Mouse (Mus musculus) adrenal gland, postnatal 25 days (tissue): ENCODE measurements around the gene Ccdc159. TPM values are rescaled to one million over a fixed set of nuclear protein-coding genes. Genes with fewer than 3 reads are reported as not detected.

Experiments used
- DNase-seq: peaks from one replicate; pipeline ENCODE4 v3.0.0; 2021; ENCODE audit warnings: mixed read lengths
- long read RNA-seq: library from polyadenylated mRNA; stranded (forward); transcript quantifications from one replicate; pipeline ENCODE4 v2.0.0, GENCODE M21; 2021
- total RNA-seq: library from RNA; stranded (reverse); gene quantifications from 2 replicates; pipeline ENCODE4 v1.2.3, GENCODE M21; 2021

The Ccdc159 gene
- total RNA-seq = 13.6 and 19.1 TPM in 2 replicates
- long read RNA-seq, partial matches to known transcripts = 1 of 4 reads
- long read RNA-seq, other reads (novel, unspliced or antisense) = 2 of 4 reads

DNA sequence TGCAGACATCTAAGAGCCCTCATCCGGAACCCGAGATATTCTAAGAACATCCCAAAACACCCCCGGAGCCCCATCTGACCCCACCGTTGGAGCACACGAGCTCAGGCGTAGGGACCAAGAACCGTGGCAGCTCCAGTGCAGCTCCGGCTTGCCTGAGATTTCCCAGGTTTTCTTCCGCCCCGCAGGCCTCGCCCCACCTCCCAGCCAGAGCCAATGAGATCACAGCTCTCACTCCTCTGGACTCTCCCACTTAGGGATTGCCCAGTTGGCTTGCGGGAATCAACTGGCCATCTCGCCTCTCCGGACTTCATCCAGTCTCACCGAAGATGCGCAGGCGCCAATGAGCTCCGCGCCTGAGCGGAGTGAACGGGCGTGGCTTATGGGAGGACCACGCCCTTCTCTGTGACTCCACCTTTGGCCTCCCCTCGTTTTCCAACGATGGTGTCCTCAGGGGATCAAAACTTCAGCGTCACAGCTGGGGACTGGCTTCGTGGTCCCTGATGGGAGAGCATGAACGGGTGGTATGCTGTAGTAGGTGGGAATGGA is at the start of gene Ccdc159, which contains the start of gene Tmem205:
TSS of gene Ccdc159 (plus strand) at position 264 of the 546 bp plus-strand sequence.
TSS of gene Tmem205 (minus strand) at position 349 of the 546 bp plus-strand sequence.
- DNase-seq = peak; percentile 92

DNA sequence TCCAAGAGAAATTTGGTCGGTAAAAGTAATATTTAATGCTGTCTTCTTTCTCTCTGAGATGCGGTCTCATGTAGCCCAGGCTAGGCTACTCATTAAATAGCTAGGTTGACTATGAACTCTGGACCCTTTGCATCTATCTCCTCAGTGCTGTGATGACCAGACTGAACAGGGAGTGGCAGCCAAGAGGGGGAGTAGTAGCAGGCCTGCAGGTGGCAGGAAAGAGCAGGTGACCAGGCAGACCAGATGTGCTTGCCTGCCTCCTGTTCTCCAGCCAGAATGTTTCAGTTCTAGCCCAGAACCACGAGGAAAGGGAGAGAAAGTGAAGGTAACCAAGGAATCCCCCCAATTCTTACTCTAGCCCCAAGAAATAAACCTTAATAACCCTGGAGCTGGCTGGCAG is 38.0 kb upstream of the Ccdc159 start:
- no peak for DNase-seq

GRCm38 (mm10) chr9:21901223-21901820 is 25.9 kb upstream of the Ccdc159 start:
- peak; percentile 56 for DNase-seq

GRCm38 (mm10) chr9:21904031-21904430 is 23.2 kb upstream of the Ccdc159 start:
- no peak for DNase-seq

- no peak for DNase-seq
Observed at GRCm38 (mm10) chr9:21908216-21908615, 19.1 kb upstream of the Ccdc159 start.

- DNase-seq = no peak
Observed at GRCm38 (mm10) chr9:21909474-21910223, 17.6 kb upstream of the Ccdc159 start.

DNA sequence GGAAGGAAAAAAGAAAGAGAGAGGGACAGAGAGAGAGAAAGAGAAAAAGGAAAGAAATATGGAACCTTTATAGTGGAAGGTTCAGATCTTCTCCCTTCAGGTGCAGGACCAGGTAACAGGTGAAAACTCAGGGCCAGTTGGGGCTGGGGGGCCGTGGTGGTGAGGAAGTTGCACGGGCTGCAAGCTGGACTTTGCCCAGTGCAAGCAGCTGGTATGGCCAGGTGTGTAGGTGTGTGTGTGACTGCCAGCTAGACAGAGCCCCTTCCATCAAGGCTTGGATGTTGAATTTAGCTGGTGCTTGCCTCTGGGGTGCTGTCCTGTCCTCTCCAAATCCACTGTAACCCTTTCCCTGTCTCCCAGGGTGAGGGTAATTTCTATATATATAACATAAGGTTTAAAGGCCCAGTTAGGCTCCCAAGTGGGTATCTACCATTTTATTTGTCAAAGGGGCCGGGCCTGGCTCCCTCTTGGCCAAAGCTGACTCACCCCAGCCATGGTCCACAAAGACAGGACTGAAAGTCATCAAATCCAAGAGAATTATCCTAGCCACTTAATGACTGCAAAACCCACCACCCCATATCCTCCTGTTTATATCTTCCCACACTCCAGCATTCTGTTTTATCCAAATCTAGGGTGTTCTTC is 10.3 kb upstream of the Ccdc159 start:
- no peak for DNase-seq

- no peak for DNase-seq
Observed at GRCm38 (mm10) chr9:21917493-21918034, 9.7 kb upstream of the Ccdc159 start.

DNA sequence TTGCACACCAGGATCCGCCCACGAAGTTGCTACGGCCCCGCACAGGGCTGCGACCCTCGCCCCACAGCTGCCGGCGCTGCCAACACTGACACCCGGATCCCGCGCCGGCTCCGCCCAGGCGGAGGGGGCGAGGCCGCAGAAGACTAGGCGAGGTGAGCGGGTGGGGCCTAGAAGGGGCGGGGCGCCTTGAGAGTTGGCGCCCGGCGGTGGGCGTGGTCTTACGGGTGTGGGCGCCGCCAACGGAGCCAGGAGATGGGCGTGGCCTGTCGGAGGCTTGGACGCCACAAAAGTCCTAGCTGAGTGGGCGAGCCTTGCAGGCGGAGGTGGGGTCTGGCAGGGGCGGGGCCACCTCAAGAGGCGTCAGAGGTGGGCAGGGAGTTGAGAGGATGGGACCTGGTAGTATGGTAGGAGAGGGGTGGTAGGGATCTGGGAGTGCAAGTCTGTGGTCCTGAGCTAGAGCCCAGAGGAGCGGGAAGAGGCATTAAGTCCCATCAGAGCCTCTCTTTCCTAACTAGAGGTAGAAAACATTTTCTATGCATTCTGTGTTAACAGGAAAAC is 9.2 kb upstream of the Ccdc159 start, which contains the start of gene Rab3d:
TSS of gene Rab3d (minus strand) at position 158 of the 558 bp plus-strand sequence.
- DNase-seq = peak; percentile 96

- no peak for DNase-seq
Observed at GRCm38 (mm10) chr9:21918692-21919384, 8.4 kb upstream of the Ccdc159 start.

DNA sequence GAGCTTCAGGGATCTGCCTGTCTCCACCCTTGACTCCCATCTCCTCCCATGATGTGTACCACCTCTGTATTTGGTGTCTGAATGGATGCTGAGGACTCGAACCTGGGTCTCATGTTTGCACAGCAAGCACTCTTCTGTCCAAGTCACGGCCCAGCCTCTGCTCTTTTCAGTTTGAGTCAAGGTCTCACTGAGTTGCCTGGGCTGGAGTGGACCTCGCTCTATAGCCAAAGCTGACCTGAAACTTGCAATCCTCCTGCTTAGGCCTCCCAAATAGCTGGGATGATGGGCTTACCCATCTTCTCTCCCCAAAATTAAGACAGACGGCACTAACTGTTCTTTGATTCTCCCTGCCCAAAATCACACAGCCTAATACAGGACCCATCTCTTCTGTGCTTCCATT is 4.2 kb upstream of the Ccdc159 start:
- DNase-seq = no peak

DNA sequence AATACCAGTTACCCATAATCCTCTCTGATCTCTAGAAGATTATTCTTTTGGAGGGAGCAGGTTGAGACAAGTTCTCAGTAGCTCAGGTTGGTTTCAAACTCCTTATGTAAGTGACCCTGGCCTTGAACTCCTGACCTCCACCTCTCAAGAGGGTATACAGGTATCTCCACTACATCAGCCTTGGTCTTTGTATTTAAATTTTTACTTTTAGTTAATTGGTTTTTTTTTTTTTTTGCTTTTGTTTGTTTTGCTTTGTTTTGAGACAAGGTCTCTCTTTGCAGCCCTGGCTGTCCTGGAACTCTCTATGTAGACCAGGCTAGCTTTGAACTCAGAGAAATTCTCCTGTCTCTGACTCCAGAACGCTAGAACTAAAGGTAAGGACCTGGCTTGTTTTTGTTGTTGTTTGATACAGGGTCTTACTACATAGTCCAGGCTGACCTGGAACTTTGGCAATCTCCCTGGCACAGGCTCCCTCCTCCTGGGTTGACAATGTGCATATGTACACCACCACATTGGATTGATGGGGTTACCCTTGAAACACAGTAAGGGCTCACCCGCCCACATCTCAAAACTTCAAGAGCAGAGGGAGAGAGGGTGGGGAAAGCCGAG is 3.7 kb upstream of the Ccdc159 start:
- no peak for DNase-seq

DNA sequence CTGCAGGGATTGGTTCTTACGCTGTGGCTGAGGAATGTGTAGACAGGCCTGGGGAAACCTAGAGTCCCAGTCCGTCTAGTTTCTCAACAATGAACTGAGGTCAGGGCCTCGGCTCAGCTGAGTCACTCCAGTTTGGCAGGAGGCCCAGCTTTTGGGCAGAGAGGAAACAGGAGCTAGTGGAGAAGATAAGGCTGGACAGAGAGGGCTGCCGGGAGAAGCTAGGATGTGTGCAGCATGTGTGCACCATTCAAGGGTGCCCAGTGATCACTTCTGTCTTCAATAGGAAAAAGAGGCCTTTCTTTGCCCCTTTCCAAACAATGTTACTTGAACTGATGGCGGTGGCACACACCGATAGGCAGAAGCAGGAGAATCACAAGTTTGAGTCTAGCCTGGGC is 3.2 kb upstream of the Ccdc159 start:
- DNase-seq = peak; percentile 95

DNA sequence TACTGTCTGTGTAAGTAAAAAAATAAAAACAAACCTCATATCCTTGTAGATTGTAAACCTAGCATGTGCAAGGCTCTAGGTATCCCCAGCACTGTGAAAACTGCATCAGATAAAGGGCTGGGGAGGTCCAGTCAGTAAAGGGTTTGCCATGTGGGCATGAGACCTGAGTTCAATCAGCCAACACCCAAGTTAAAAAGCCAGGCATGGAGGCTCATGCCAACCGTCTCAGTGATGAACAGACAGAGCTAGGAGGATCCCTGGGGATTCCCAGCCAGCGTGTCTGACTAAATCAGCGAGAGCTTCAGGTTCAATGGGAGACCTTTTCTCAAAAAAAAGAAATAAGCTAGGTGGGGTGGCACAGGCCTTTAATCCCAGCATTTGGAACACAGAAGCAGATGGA is 2.2 kb upstream of the Ccdc159 start:
- DNase-seq = no peak

DNA sequence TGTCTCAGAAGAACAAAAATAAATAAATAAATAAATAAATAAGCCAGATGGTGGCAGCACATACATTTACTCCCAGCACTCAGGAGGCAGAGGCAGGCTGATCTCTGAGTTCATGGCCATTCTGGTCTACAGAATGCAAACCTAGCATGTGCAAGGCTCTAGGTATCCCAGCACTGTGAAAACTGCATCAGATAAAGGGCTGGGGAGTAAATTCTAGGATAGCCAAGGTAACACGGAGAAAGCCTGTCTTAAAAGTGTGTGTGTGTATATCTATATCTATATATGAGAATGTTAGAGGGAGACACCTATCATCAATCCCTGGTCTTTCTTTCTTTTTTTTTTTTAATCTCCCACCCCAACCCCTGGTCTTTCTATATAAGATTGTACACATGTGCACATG is 1.8 kb upstream of the Ccdc159 start:
- DNase-seq = no peak

- peak; percentile 70 for DNase-seq
Observed at GRCm38 (mm10) chr9:21926155-21926554, 1.1 kb upstream of the Ccdc159 start.

GRCm38 (mm10) chr9:21926784-21927183 is 487 bp upstream of the Ccdc159 start:
- DNase-seq = no peak

DNA sequence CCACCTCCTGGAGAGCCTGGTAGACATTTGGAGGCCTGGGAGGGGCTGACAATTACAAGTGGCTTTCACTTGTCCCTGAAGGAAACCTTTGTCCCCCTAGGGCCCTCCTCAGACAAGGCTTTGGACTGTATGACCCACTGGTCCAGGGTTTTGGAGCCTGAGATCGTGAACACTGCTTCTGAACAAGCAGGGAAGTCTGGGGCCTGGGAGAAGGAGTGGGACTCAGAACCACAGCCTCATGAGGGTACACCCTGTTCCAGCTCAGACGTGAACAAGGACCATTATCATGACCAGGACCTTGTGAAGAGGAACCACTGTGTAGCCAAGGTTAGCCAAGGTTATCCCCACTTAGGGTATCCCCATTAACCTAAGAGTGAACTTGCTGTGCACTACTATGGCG is 1.9 kb downstream of the Ccdc159 start:
- DNase-seq = no peak

DNA sequence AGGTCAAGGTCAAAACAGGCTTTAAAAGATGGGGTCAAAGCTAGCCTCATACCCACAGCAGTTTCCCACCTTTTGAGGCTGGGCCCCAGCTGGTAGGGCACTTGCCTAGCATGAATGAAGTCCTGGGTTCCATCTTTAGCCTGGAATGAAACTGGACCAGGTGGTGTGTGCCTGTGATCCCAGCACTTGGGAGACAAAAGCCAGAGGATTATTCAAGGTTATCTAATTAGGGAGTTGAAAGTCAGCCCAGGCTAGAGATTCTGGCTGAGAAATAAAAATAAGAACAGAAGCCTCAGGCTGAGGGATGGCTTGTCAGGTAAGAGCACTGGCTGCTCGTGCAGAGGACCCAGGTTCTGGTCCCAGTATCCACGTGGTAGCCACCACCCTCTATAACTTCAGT is 4.7 kb downstream of the Ccdc159 start:
- DNase-seq = no peak

GRCm38 (mm10) chr9:21932445-21933137 is 5.3 kb downstream of the Ccdc159 start:
- DNase-seq = no peak
